Mouse (Mus musculus) small intestine, adult 2 months (tissue): ENCODE results near the gene Odc1. TPM values are rescaled to one million over a fixed set of nuclear protein-coding genes. Genes with fewer than 3 reads are reported as not detected.

Experiments
- H3K27ac ChIP-seq: fragments of 200-500 bp; 2 replicates; pipeline ENCODE4 v1.5.1; 2012; ENCODE audit warnings: low read depth, low read length, control low read depth, inconsistent platforms; ENCODE audit not compliant: insufficient read depth
- H3K27me3 ChIP-seq: fragments of 200-500 bp; 2 replicates; pipeline ENCODE4 v1.6.1; 2012; ENCODE audit warnings: mild to moderate bottlenecking, moderate library complexity, low read length, inconsistent platforms; ENCODE audit not compliant: control insufficient read depth, insufficient read depth
- H3K36me3 ChIP-seq: fragments of 200-500 bp; 2 replicates; pipeline ENCODE4 v1.6.1; 2012; ENCODE audit warnings: mild to moderate bottlenecking, low read length, control low read depth, inconsistent platforms; ENCODE audit not compliant: control insufficient read depth, insufficient read depth
- H3K4me1 ChIP-seq: fragments of 200-500 bp; 2 replicates; pipeline ENCODE4 v1.6.1; 2012; ENCODE audit warnings: low read length, inconsistent platforms, mixed read lengths; ENCODE audit not compliant: control insufficient read depth, insufficient read depth, insufficient read length
- H3K4me3 ChIP-seq: fragments of 200-500 bp; 2 replicates; pipeline ENCODE4 v1.5.1; 2012; ENCODE audit warnings: low read depth, mild to moderate bottlenecking, control low read depth, inconsistent platforms, low read length, moderate library complexity
- CTCF ChIP-seq: fragments of 200-500 bp; IDR thresholded peaks from 2 replicates; pipeline ENCODE4 v1.5.1; 2012; ENCODE audit warnings: low read depth, mild to moderate bottlenecking, control low read depth, inconsistent platforms, low read length, moderate library complexity, mixed read lengths; ENCODE audit not compliant: insufficient replicate concordance, insufficient read length; ENCODE audit errors: extremely low read depth
- POLR2A ChIP-seq: fragments of 200-500 bp; IDR thresholded peaks from 2 replicates; pipeline ENCODE4 v1.6.1; 2012; ENCODE audit warnings: low read depth, mild to moderate bottlenecking, control low read depth, inconsistent platforms, low read length, moderate library complexity
- WGBS: fragments of 180-500 bp; shearing (Covaris S2); methylation state at CpG from one replicate; pipeline ENCODE4 v1.1.7; 2018; 5-methylcytosine and 5-hydroxymethylcytosine counted together
- polyA plus RNA-seq: library from polyadenylated mRNA; depleted of rRNA; stranded (reverse); fragments of >200 nt; gene quantifications from 2 replicates; pipeline ENCODE4 v1.2.3, GENCODE M21; 2012; rRNA removed

Gene Odc1
- polyA plus RNA-seq, 1 experiment = 113 TPM

DNA sequence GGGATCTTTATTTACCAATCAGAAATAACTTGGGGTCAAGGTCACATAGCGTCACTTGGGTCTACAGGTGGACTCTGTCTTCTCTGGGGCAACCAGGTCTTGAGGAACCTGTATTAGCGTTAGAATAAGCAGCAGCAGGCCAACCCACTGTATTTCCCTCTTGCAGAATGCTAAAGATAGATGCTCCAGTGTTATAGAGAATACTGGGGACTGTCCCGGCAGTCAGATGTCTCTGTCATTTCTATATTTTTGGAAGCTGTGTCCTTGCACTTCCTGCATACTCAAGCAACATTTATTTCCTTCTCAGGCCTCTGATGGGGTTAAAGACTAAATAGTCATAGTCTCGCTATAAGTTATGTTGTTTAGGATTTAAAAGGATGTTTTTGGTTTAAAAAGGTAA is 46.7 kb downstream of the Odc1 start:
- H3K4me3 ChIP-seq = no peak overlapping the region
- peaks cover 2% of the 10 kb centered on the region; the same call in 1 of the 2 replicates for H3K4me1 ChIP-seq
- H3K27me3 ChIP-seq = no peaks in the 10 kb centered on the region
- WGBS = 81% methylated on average over 4 of the region's 4 CpGs
- H3K36me3 ChIP-seq = no peaks in the 10 kb centered on the region
- TF ChIP-seq POLR2A (no peak), CTCF (no peak)
- no peak overlapping the region for H3K27ac ChIP-seq

DNA sequence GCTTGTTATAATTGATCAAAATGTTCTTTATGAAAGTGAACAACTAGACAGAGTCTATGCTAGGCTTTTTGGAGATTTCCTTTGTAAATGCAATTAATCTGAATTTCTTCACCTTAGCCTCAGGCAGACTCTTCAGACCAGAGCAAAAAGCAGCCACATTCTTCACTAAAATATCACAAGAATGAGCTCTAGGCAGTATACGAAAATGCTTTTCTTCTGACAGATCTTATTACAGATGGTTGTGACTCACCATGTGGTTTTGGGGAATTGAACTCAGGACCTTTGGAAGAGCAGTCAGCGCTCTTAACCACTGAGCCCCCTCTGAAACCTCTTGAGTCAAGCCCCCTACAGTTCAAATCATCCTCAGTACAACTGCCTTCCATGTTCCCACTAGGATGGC is 49.4 kb downstream of the Odc1 start:
- Histone ChIP-seq H3K4me1 (peaks cover 2% of the 10 kb centered on the region; the same call in 1 of the 2 replicates), H3K4me3 (no peak overlapping the region), H3K36me3 (no peaks in the 10 kb centered on the region), H3K27ac (no peak overlapping the region), H3K27me3 (no peaks in the 10 kb centered on the region)
- no peak for TF ChIP-seq CTCF
- TF ChIP-seq POLR2A = no peak
- WGBS = 87% methylated on average over 2 of the region's 2 CpGs

DNA sequence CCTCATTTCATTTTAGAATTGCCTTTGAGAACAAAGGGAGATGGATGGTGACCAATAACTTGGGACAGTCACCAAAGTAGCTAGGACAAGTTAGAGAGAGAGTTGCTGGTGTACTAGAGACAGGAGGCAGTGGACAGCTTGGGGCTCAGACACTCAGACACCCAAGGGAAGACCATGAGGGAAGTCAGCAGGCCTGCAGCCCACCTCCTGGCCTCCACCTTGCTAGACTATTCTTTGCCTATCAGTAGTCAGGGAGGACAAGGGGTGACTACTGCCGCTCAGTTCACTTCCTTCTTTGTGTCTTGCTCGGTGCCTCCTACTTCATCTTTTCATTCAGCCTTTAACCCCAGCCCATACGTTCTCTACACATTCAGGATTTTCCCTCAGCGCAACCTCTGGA is 50.1 kb downstream of the Odc1 start:
- Histone ChIP-seq H3K4me3 (no peak overlapping the region), H3K4me1 (peaks cover 2% of the 10 kb centered on the region; the same call in 1 of the 2 replicates), H3K36me3 (no peaks in the 10 kb centered on the region), H3K27me3 (no peaks in the 10 kb centered on the region), H3K27ac (no peak overlapping the region)
- TF ChIP-seq POLR2A (no peak), CTCF (no peak)
- WGBS = 48% methylated on average over 4 of the region's 4 CpGs

DNA sequence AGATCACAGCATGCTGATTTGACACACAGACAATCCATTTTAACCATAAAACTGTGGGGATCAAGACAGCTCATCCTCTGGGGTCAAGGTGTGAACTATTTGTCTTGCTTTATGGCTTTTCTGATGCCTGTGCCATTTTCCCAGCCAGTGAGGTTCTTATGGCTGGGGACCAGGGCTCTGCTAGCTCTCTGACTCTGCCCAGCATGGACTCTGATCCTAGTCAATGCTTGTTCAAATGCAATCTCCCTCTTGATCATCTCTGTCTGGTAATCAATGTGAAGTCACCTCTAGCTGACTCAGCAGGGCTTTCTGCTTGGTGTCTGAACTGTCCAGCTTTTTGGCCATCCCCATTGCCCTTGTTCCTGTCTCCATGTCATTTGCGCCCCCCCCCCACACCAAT is 50.6 kb downstream of the Odc1 start:
- H3K4me3 ChIP-seq = no peak overlapping the region
- no peaks in the 10 kb centered on the region for H3K27me3 ChIP-seq
- H3K4me1 ChIP-seq = peaks cover 2% of the 10 kb centered on the region; the same call in 1 of the 2 replicates
- no peaks in the 10 kb centered on the region for H3K36me3 ChIP-seq
- whole genome bisulfite sequencing = 95% methylated on average over 1 of the region's 1 CpGs
- TF ChIP-seq CTCF (no peak), POLR2A (no peak)
- H3K27ac ChIP-seq = no peak overlapping the region

Other genes with a start within 250 kb of the Odc1 start
- gene Atp6v1c2, start 215.4 kb upstream of the Odc1 start, polyA plus RNA-seq = not detected in 2 replicates
- 0.46 and 1.3 TPM in 2 replicates for gene Nol10, start 196.3 kb upstream of the Odc1 start, polyA plus RNA-seq
- gene Hpcal1, start 146.1 kb downstream of the Odc1 start, polyA plus RNA-seq = 35.9 and 63.4 TPM in 2 replicates